Mouse (Mus musculus): ENCODE results near the gene Slc51a.

DNA sequence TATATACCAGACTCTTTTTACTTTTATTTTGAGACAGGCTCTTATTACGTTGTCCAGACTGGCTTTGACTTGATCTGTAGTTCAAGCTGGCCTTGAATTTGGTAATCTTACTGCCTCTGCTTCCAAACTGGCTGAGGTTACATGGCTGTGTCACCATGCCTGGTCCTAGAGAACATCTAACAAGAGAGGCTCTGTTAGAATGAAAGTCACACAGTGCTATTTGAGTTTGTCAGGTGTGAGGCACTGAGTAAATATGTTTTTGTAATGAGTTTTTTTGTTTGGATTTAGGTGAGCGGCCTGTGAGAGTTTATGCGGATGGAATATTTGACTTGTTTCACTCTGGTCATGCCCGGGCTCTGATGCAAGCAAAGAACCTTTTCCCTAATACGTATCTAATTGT is 26.0 kb downstream of the Slc51a start:
- TF ChIP-seq CTCF (IDR thresholded peaks at IDR 0.05; ENCODE audit: low read depth), result no peak
- no peak for TF ChIP-seq EP300 (IDR thresholded peaks at IDR 0.05; ENCODE audit: low read depth)

All from liver, embryonic 14.5 days (tissue).